Mouse (Mus musculus): ENCODE data around the gene Nfkbiz. TPM values are rescaled to one million over a fixed set of nuclear protein-coding genes. Genes with fewer than 3 reads are reported as not detected.
"Not testable (repeated sequence)": the region's sequence is repeated elsewhere in the genome, so short reads cannot be mapped to it uniquely, and the experiment has no call there.

Nfkbiz gene
- polyA plus RNA-seq, 1 experiment from 2014 or later = 5.5 TPM

GRCm38 (mm10) chr16:55838129-55838509 lies 580 bp downstream of the Nfkbiz start:
- no peaks in the 10 kb centered on the region for H3K4me1 ChIP-seq (ENCODE audit: control insufficient read depth, insufficient read depth, low read length)
- ATAC-seq (ENCODE audit: low read depth) (no peak), DNase-seq (ENCODE audit: low spot score) (no peak)
- H3K36me3 ChIP-seq (ENCODE audit: control insufficient read depth, insufficient read depth, low read length) = 0 out of 2 replicates have a peak, but pooled peaks cover 3% of the 10 kb centered on the region
- H3K4me3 ChIP-seq (ENCODE audit: low read depth, low read length) = peak overlapping the region; percentile 53
- H3K9me3 ChIP-seq (ENCODE audit: control insufficient read depth, low read length) = no peaks in the 10 kb centered on the region
- 8% methylated on average over 3 of the region's 3 CpGs for WGBS
- peak overlapping the region; percentile 82; the same call in 1 of the 2 replicates for H3K27ac ChIP-seq (replicated peaks; ENCODE audit: low read depth, low read length)
- peak overlapping the region; percentile 70 for H3K4me2 ChIP-seq (ENCODE audit: low read depth, low read length)
- H3K27me3 ChIP-seq (replicated peaks; ENCODE audit: control insufficient read depth, insufficient read depth, low read length) = no peaks in the 10 kb centered on the region
- peak overlapping the region; percentile 79 for H3K9ac ChIP-seq (ENCODE audit: low read depth, low read length)

- not testable (repeated sequence) for H3K27me3 ChIP-seq (replicated peaks; ENCODE audit: control insufficient read depth, insufficient read depth, low read length); H3K9me3 ChIP-seq (ENCODE audit: control insufficient read depth, low read length); ATAC-seq (ENCODE audit: low read depth); DNase-seq (ENCODE audit: low spot score); H3K4me1 ChIP-seq (ENCODE audit: control insufficient read depth, insufficient read depth, low read length); H3K9ac ChIP-seq (ENCODE audit: low read depth, low read length); H3K27ac ChIP-seq (replicated peaks; ENCODE audit: low read depth, low read length); H3K36me3 ChIP-seq (ENCODE audit: control insufficient read depth, insufficient read depth, low read length)
- H3K4me3 ChIP-seq (ENCODE audit: low read depth, low read length) = 0 out of 2 replicates have a peak overlapping the region, but pooled peaks have one; percentile 53
- H3K4me2 ChIP-seq (ENCODE audit: low read depth, low read length) = peak overlapping the region; percentile 70
- WGBS = 90% methylated on average over 8 of the region's 8 CpGs
These were observed 1.0 kb downstream of the Nfkbiz start for GRCm38 (mm10) chr16:55837653-55838052.

- Histone ChIP-seq H3K36me3 (ENCODE audit: control insufficient read depth, insufficient read depth, low read length) (0 out of 2 replicates have a peak, but pooled peaks cover 7% of the 10 kb centered on the region), H3K4me1 (ENCODE audit: control insufficient read depth, insufficient read depth, low read length) (no peaks in the 10 kb centered on the region), H3K4me2 (ENCODE audit: low read depth, low read length) (no peak overlapping the region), H3K27me3 (replicated peaks; ENCODE audit: control insufficient read depth, insufficient read depth, low read length) (no peaks in the 10 kb centered on the region), H3K4me3 (ENCODE audit: low read depth, low read length) (no peak overlapping the region), H3K9ac (ENCODE audit: low read depth, low read length) (no peak overlapping the region), H3K9me3 (ENCODE audit: control insufficient read depth, low read length) (no peaks in the 10 kb centered on the region), H3K27ac (replicated peaks; ENCODE audit: low read depth, low read length) (no peak overlapping the region)
- no peak for DNase-seq (ENCODE audit: low spot score)
- WGBS = 70% methylated on average over 2 of the region's 2 CpGs
- no peak for ATAC-seq (ENCODE audit: low read depth)
These were observed 1.5 kb downstream of the Nfkbiz start for GRCm38 (mm10) chr16:55837168-55837567.

DNA sequence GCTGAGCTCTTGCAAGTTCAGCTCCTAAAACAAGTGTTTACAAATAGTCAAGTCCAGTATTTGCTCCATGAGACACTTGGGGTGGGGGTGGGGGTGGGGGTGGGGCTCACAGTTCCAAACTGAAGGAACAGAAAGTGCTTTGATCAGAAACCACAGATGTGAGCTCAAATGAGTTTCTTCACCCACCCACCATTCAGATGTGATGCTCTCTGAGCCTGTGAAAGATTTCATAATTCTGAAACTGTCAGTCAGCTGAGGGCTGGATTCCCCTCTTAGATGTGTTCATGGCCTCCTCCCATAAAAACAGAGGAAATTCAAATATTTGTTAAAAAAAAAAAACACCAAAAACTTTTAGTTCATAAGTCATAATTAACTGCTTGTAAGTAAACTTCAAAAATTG lies 2.9 kb downstream of the Nfkbiz start:
- H3K27ac ChIP-seq (replicated peaks; ENCODE audit: low read depth, low read length) = no peak overlapping the region
- no peak overlapping the region for H3K4me2 ChIP-seq (ENCODE audit: low read depth, low read length)
- no peak overlapping the region for H3K9ac ChIP-seq (ENCODE audit: low read depth, low read length)
- H3K4me1 ChIP-seq (ENCODE audit: control insufficient read depth, insufficient read depth, low read length) = no peaks in the 10 kb centered on the region
- no peak for ATAC-seq (ENCODE audit: low read depth)
- no peak for DNase-seq (ENCODE audit: low spot score)
- H3K36me3 ChIP-seq (ENCODE audit: control insufficient read depth, insufficient read depth, low read length) = 0 out of 2 replicates have a peak, but pooled peaks cover 7% of the 10 kb centered on the region
- no peak overlapping the region for H3K4me3 ChIP-seq (ENCODE audit: low read depth, low read length)
- no peaks in the 10 kb centered on the region for H3K9me3 ChIP-seq (ENCODE audit: control insufficient read depth, low read length)
- no peaks in the 10 kb centered on the region for H3K27me3 ChIP-seq (replicated peaks; ENCODE audit: control insufficient read depth, insufficient read depth, low read length)

GRCm38 (mm10) chr16:55832617-55833016 lies 6.1 kb downstream of the Nfkbiz start:
- Histone ChIP-seq H3K36me3 (ENCODE audit: control insufficient read depth, insufficient read depth, low read length) (0 out of 2 replicates have a peak, but pooled peaks cover 7% of the 10 kb centered on the region), H3K9me3 (ENCODE audit: control insufficient read depth, low read length) (no peaks in the 10 kb centered on the region), H3K9ac (ENCODE audit: low read depth, low read length) (no peak overlapping the region), H3K27ac (replicated peaks; ENCODE audit: low read depth, low read length) (no peak overlapping the region), H3K4me3 (ENCODE audit: low read depth, low read length) (no peak overlapping the region), H3K27me3 (replicated peaks; ENCODE audit: control insufficient read depth, insufficient read depth, low read length) (no peaks in the 10 kb centered on the region), H3K4me1 (ENCODE audit: control insufficient read depth, insufficient read depth, low read length) (no peaks in the 10 kb centered on the region), H3K4me2 (ENCODE audit: low read depth, low read length) (no peak overlapping the region)
- 92% methylated on average over 8 of the region's 8 CpGs for WGBS
- DNase-seq (ENCODE audit: low spot score) (no peak), ATAC-seq (ENCODE audit: low read depth) (no peak)

DNA sequence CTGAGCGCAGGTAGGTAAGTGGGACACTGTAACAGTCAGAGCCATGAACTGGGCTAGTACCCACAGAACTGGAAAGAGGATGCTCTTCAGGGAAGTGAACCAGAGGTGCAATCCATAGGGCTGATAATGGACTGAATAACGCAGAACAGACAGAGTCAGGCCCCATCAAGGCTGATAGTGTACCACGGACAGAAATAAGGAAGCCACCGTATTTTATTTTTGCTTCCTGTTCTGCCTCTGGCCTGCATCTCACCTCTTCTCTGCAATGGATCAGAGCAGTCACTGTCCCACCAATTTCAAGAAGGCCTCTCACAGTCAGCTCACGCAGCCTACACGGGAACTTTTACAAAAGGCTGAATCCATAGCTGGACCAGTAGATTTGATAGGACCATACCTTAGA lies 6.7 kb downstream of the Nfkbiz start:
- no peaks in the 10 kb centered on the region for H3K27me3 ChIP-seq (replicated peaks; ENCODE audit: control insufficient read depth, insufficient read depth, low read length)
- H3K27ac ChIP-seq (replicated peaks; ENCODE audit: low read depth, low read length) = no peak overlapping the region
- H3K36me3 ChIP-seq (ENCODE audit: control insufficient read depth, insufficient read depth, low read length) = 0 out of 2 replicates have a peak, but pooled peaks cover 7% of the 10 kb centered on the region
- no peak for ATAC-seq (ENCODE audit: low read depth)
- DNase-seq (ENCODE audit: low spot score) = no peak
- no peaks in the 10 kb centered on the region for H3K4me1 ChIP-seq (ENCODE audit: control insufficient read depth, insufficient read depth, low read length)
- H3K9ac ChIP-seq (ENCODE audit: low read depth, low read length) = no peak overlapping the region
- no peak overlapping the region for H3K4me3 ChIP-seq (ENCODE audit: low read depth, low read length)
- no peaks in the 10 kb centered on the region for H3K9me3 ChIP-seq (ENCODE audit: control insufficient read depth, low read length)
- no peak overlapping the region for H3K4me2 ChIP-seq (ENCODE audit: low read depth, low read length)
- WGBS = over 99% methylated on average over 6 of the region's 6 CpGs

- Histone ChIP-seq H3K27ac (replicated peaks; ENCODE audit: low read depth, low read length) (no peak overlapping the region), H3K27me3 (replicated peaks; ENCODE audit: control insufficient read depth, insufficient read depth, low read length) (no peaks in the 10 kb centered on the region), H3K4me3 (ENCODE audit: low read depth, low read length) (no peak overlapping the region), H3K9ac (ENCODE audit: low read depth, low read length) (no peak overlapping the region), H3K4me1 (ENCODE audit: control insufficient read depth, insufficient read depth, low read length) (no peaks in the 10 kb centered on the region), H3K4me2 (ENCODE audit: low read depth, low read length) (no peak overlapping the region), H3K36me3 (ENCODE audit: control insufficient read depth, insufficient read depth, low read length) (0 out of 2 replicates have a peak, but pooled peaks cover 7% of the 10 kb centered on the region), H3K9me3 (ENCODE audit: control insufficient read depth, low read length) (no peaks in the 10 kb centered on the region)
- 88% methylated on average over 1 of the region's 1 CpGs for WGBS
- no peak for DNase-seq (ENCODE audit: low spot score)
- ATAC-seq (ENCODE audit: low read depth) = no peak
These were observed 7.2 kb downstream of the Nfkbiz start for GRCm38 (mm10) chr16:55831451-55831850.

DNA sequence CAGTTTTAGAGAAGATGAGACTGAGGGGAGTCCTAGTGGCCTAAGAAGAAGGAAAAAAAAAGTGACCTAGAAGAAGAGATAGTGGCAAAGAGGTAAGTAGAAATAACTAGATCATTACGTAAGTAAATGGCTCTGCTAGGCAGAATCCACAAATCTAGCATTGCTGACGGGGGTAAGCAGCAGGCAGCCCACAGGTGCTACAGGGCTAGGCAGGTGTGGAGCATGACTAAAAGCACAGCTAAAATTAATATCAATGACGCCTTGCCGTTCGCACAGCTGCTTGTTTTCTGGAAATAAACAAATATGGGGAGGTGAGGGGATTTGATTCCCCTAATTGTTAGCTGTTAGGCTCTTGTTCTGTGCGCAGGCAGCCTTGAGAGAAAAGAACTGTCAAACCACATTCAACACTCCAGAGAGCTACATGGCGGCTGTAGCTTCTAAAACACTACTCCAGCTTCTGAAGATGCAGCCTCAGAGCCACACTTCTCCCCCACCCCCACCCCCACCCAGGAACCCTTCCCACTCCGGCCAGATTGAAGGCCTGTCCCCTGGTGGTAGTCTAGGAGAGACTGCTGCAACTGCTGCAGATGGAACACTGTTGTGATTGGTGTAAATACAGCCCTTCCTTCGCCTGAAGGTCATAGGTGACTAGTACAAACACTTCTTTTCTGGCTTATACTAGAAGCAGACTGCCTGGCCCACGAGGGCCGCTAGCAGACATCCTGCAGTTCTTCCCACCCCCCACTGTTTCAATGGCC lies 15.1 kb downstream of the Nfkbiz start:
- H3K4me1 ChIP-seq (ENCODE audit: control insufficient read depth, insufficient read depth, low read length) = peaks cover 10% of the 10 kb centered on the region; the same call in 1 of the 2 replicates
- peak overlapping the region; percentile 77; the same call in 1 of the 2 replicates for H3K4me2 ChIP-seq (ENCODE audit: low read depth, low read length)

More for the DNA sequence above, 15.1 kb downstream of the Nfkbiz start:
- H3K9me3 ChIP-seq (ENCODE audit: control insufficient read depth, low read length) = no peaks in the 10 kb centered on the region
- 0 out of 2 replicates have a peak overlapping the region, but pooled peaks have one; percentile 91 for H3K27ac ChIP-seq (replicated peaks; ENCODE audit: low read depth, low read length)
- no peak overlapping the region for H3K4me3 ChIP-seq (ENCODE audit: low read depth, low read length)
- ATAC-seq (ENCODE audit: low read depth) (no peak), DNase-seq (ENCODE audit: low spot score) (no peak)
- WGBS = 48% methylated on average over 11 of the region's 11 CpGs
- H3K9ac ChIP-seq (ENCODE audit: low read depth, low read length) = no peak overlapping the region
- no peaks in the 10 kb centered on the region for H3K27me3 ChIP-seq (replicated peaks; ENCODE audit: control insufficient read depth, insufficient read depth, low read length)
- peaks cover 3% of the 10 kb centered on the region; the same call in 1 of the 2 replicates for H3K36me3 ChIP-seq (ENCODE audit: control insufficient read depth, insufficient read depth, low read length)
